ENCODE assay signal across 17 mouse cellular contexts in the genomic region with DNA sequence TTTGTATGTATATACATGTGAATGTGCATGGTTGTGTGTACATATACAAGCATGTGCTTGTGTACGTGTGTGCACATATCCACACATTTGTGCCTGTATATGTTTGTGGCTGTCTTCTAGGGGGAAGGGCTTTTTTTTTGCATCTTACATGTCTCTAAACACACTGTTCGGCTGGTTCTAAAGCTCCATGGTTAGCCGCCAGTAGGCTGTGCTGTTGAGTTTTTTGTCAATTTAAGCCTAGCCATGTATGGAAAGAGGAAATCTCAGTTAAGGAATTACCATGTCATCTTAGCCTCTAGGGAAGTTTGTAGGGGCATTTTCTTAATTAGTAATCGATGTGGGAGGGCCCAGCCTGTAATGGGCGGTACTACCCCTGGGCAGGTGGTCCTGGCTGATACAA.
DNase-seq lines count a peak whose midpoint lies in the region; ATAC-seq and TF ChIP-seq lines count a peak whose summit lies in the region.
"Had no signal": no experiment of that assay in that cellular context is flagged by ENCODE, and none has a peak within 500 bp of the region (broad histone marks: within the 10 kb centered on the region; RNA-seq: fewer than 3 reads in every experiment).

No protein-coding gene starts in this region.

- H3K9ac ChIP-seq in embryonic facial prominence, embryonic 11.5 days (replicated peaks; ENCODE audit: low read length): no peak overlapping the region
- H3K9ac ChIP-seq in lung, embryonic 14.5 days: no peak overlapping the region
- H3K9ac ChIP-seq: embryonic facial prominence, embryonic 13.5 days; limb, embryonic 15.5 days had no signal

- TF ChIP-seq CTCF in kidney, adult 2 months (conservative IDR thresholded peaks at IDR 0.05; ENCODE audit: insufficient read depth, insufficient read length, low read depth, low read length): 0 out of 2 replicates have a peak, but pooled peaks have one; percentile 2
- 0 out of 2 replicates have a peak, but pooled peaks have one; percentile 22 for TF ChIP-seq CTCF in lung, embryonic 14.5 days (IDR thresholded peaks at IDR 0.05; ENCODE audit: low read depth)
- no peak for TF ChIP-seq CTCF in lung, adult 2 months (IDR thresholded peaks at IDR 0.05; ENCODE audit: insufficient read depth, low read length)
- peak; percentile 33; the same call in 1 of the 2 replicates for TF ChIP-seq CTCF in brain, embryonic 14.5 days (IDR thresholded peaks at IDR 0.05; ENCODE audit: borderline replicate concordance, extremely low read depth, insufficient read depth, insufficient read length)

- no peaks in the 10 kb centered on the region for H3K27me3 ChIP-seq in embryonic facial prominence, embryonic 11.5 days (ENCODE audit: control insufficient read depth, insufficient read depth, low read length)
- H3K27me3 ChIP-seq in embryonic facial prominence, embryonic 10.5 days (replicated peaks; ENCODE audit: low read depth, poor library complexity, severe bottlenecking): no peaks in the 10 kb centered on the region
- no peaks in the 10 kb centered on the region for H3K27me3 ChIP-seq in kidney, adult 2 months (replicated peaks; ENCODE audit: control insufficient read depth, insufficient read depth, low read length)
- no peaks in the 10 kb centered on the region for H3K27me3 ChIP-seq in lung, embryonic 14.5 days (ENCODE audit: insufficient read depth, low read length)
- H3K27me3 ChIP-seq in limb, embryonic 10.5 days (ENCODE audit: low read depth, poor library complexity, severe bottlenecking): no peaks in the 10 kb centered on the region
- H3K27me3 ChIP-seq: CH12.LX; embryonic facial prominence, embryonic 13.5 days; limb, embryonic 15.5 days had no signal

- no peaks in the 10 kb centered on the region for H3K36me3 ChIP-seq in embryonic facial prominence, embryonic 11.5 days (replicated peaks; ENCODE audit: control insufficient read depth, insufficient read depth, low read depth, low read length)
- H3K36me3 ChIP-seq in embryonic facial prominence, embryonic 10.5 days (replicated peaks): no peaks in the 10 kb centered on the region
- no peaks in the 10 kb centered on the region for H3K36me3 ChIP-seq in kidney, adult 2 months (ENCODE audit: control insufficient read depth, insufficient read depth, low read length)
- no peaks in the 10 kb centered on the region for H3K36me3 ChIP-seq in lung, embryonic 14.5 days (ENCODE audit: insufficient read depth)
- no peaks in the 10 kb centered on the region for H3K36me3 ChIP-seq in limb, embryonic 10.5 days
- H3K36me3 ChIP-seq: embryonic facial prominence, embryonic 13.5 days; limb, embryonic 15.5 days had no signal

- H3K4me2 ChIP-seq in embryonic facial prominence, embryonic 11.5 days (ENCODE audit: low read depth, low read length): no peak overlapping the region
- no peak overlapping the region for H3K4me2 ChIP-seq in lung, embryonic 14.5 days
- H3K4me2 ChIP-seq: embryonic facial prominence, embryonic 13.5 days; limb, embryonic 15.5 days had no signal

- 78% methylated on average over 5 of the region's 5 CpGs for WGBS in embryonic facial prominence, embryonic 11.5 days
- WGBS in embryonic facial prominence, embryonic 10.5 days: 78% methylated on average over 5 of the region's 5 CpGs
- 79% methylated on average over 5 of the region's 5 CpGs for WGBS in kidney, adult 2 months
- 73% methylated on average over 5 of the region's 5 CpGs for WGBS in lung, embryonic 14.5 days
- 79% methylated on average over 5 of the region's 5 CpGs for WGBS in lung, adult 2 months
- WGBS in limb, embryonic 10.5 days: 82% methylated on average over 5 of the region's 5 CpGs

- no peak overlapping the region for H3K27ac ChIP-seq in embryonic facial prominence, embryonic 11.5 days (replicated peaks; ENCODE audit: low read depth, low read length)
- no peak overlapping the region for H3K27ac ChIP-seq in embryonic facial prominence, embryonic 10.5 days (replicated peaks)
- no peak overlapping the region for H3K27ac ChIP-seq in kidney, adult 2 months (ENCODE audit: insufficient read depth, low read depth, low read length)
- no peak overlapping the region for H3K27ac ChIP-seq in lung, embryonic 14.5 days (ENCODE audit: low read depth)
- no peak overlapping the region for H3K27ac ChIP-seq in limb, embryonic 10.5 days
- H3K27ac ChIP-seq: embryonic facial prominence, embryonic 13.5 days; limb, embryonic 15.5 days had no signal

- no peak for TF ChIP-seq POLR2A in kidney, adult 2 months (IDR thresholded peaks at IDR 0.05; ENCODE audit: low read depth, low read length)
- no peak for TF ChIP-seq POLR2A in lung, adult 2 months (IDR thresholded peaks at IDR 0.05; ENCODE audit: borderline replicate concordance, extremely low read depth, low read depth, low read length)
- no peak for TF ChIP-seq POLR2A in brain, embryonic 14.5 days (IDR thresholded peaks at IDR 0.05; ENCODE audit: borderline replicate concordance, extremely low read depth, insufficient read depth, insufficient read length, poor library complexity, severe bottlenecking)

- H3K9me3 ChIP-seq in embryonic facial prominence, embryonic 11.5 days (replicated peaks; ENCODE audit: control insufficient read depth, low read length): no peaks in the 10 kb centered on the region
- H3K9me3 ChIP-seq in embryonic facial prominence, embryonic 10.5 days: 0 out of 2 replicates have a peak, but pooled peaks cover 6% of the 10 kb centered on the region
- H3K9me3 ChIP-seq in lung, embryonic 14.5 days (ENCODE audit: low read depth, low read length): 0 out of 2 replicates have a peak, but pooled peaks cover 3% of the 10 kb centered on the region
- H3K9me3 ChIP-seq in limb, embryonic 10.5 days (replicated peaks): no peaks in the 10 kb centered on the region
- H3K9me3 ChIP-seq: embryonic facial prominence, embryonic 13.5 days; limb, embryonic 15.5 days had no signal

- DNase-seq in embryonic facial prominence, embryonic 11.5 days (ENCODE audit: low spot score): peak; percentile 12
- DNase-seq in embryonic facial prominence, embryonic 10.5 days (ENCODE audit: low spot score): no peak
- no peak for DNase-seq in kidney, adult 2 months
- no peak for DNase-seq in kidney, adult 9 months
- peak; percentile 38 for DNase-seq in lung, embryonic 14.5 days
- DNase-seq in lung, adult 2 months: no peak
- peak; percentile 50 for DNase-seq in brain, embryonic 14.5 days (ENCODE audit: low read depth)
- no peak for DNase-seq in limb, embryonic 10.5 days (ENCODE audit: low spot score)
- DNase-seq: cerebellum, adult 9-11 months; gastrocnemius, postnatal 25 days; heart, postnatal 10 days; layer of hippocampus, adult 9-11 months; spleen, adult 18-20 months; thymus, adult 2 months had no signal

- no peaks in the 10 kb centered on the region for H3K4me1 ChIP-seq in embryonic facial prominence, embryonic 11.5 days (ENCODE audit: control insufficient read depth, insufficient read depth, low read length)
- no peaks in the 10 kb centered on the region for H3K4me1 ChIP-seq in embryonic facial prominence, embryonic 10.5 days
- peaks cover 2% of the 10 kb centered on the region; the same call in 1 of the 2 replicates for H3K4me1 ChIP-seq in kidney, adult 2 months (ENCODE audit: control insufficient read depth, insufficient read depth, low read length)
- H3K4me1 ChIP-seq in lung, embryonic 14.5 days (ENCODE audit: insufficient read depth): no peaks in the 10 kb centered on the region
- H3K4me1 ChIP-seq in lung, adult 2 months (ENCODE audit: control insufficient read depth, insufficient read depth, low read length): no peaks in the 10 kb centered on the region
- H3K4me1 ChIP-seq in limb, embryonic 10.5 days: no peaks in the 10 kb centered on the region
- H3K4me1 ChIP-seq: embryonic facial prominence, embryonic 13.5 days; limb, embryonic 15.5 days had no signal

- H3K4me3 ChIP-seq in embryonic facial prominence, embryonic 11.5 days (ENCODE audit: low read depth, low read length): no peak overlapping the region
- H3K4me3 ChIP-seq in embryonic facial prominence, embryonic 10.5 days: no peak overlapping the region
- no peak overlapping the region for H3K4me3 ChIP-seq in kidney, adult 2 months (ENCODE audit: insufficient read depth, low read depth, low read length)
- no peak overlapping the region for H3K4me3 ChIP-seq in lung, embryonic 14.5 days (ENCODE audit: low read depth, low read length)
- no peak overlapping the region for H3K4me3 ChIP-seq in lung, adult 2 months (replicated peaks; ENCODE audit: extremely low read depth, low read depth, low read length)
- H3K4me3 ChIP-seq in limb, embryonic 10.5 days: no peak overlapping the region
- H3K4me3 ChIP-seq: embryonic facial prominence, embryonic 13.5 days; limb, embryonic 15.5 days had no signal

- no peak for ATAC-seq in embryonic facial prominence, embryonic 11.5 days (replicated peaks; ENCODE audit: insufficient number of reproducible peaks, low FRiP score, low TSS enrichment, low read depth)
- ATAC-seq in lung, embryonic 14.5 days (ENCODE audit: insufficient read depth): no peak

Comparison
In these comparisons a context has a peak if more than half of its experiments do, and no peak if none do; other contexts are left out.
1. DNase-seq: peak in embryonic facial prominence, embryonic 11.5 days (single experiment), lung, embryonic 14.5 days (single experiment) and brain, embryonic 14.5 days (single experiment); none in embryonic facial prominence, embryonic 10.5 days (single experiment), kidney, adult 2 months (single experiment), kidney, adult 9 months (single experiment), lung, adult 2 months (single experiment) and limb, embryonic 10.5 days (single experiment).